In genomic region chr17:51876471-51876870, GRCm38 (mm10) we compare ENCODE assay signal across 10 mouse cellular contexts. TPM values are rescaled to one million over a fixed set of nuclear protein-coding genes. Genes with fewer than 3 reads are reported as not detected.
DNase-seq lines count a peak whose midpoint lies in the region.
"Had no signal": no experiment of that assay in that cellular context is flagged by ENCODE, and none has a peak within 500 bp of the region (broad histone marks: within the 10 kb centered on the region; RNA-seq: fewer than 3 reads in every experiment).

No protein-coding gene starts in this region.

- DNase-seq in testis, postnatal 14 days (ENCODE audit: low spot score) = peak; percentile 44
- no peak for DNase-seq in testis, postnatal 10 days (ENCODE audit: low spot score)
- peak; percentile 12 to 32 for DNase-seq in lung, postnatal 4 days
- DNase-seq in splenic B cell, adult 2 months (ENCODE audit: low read depth, low spot score) = peak; percentile 84
- DNase-seq in right cerebral cortex, postnatal 36 days (ENCODE audit: low spot score in 2 of 2) = no peak
- DNase-seq in left cerebral cortex, adult 8-10 months (ENCODE audit: low spot score in 2 of 2) = no peak
- no peak for DNase-seq in urinary bladder, postnatal 14 days (ENCODE audit: low spot score)
- DNase-seq: liver, embryonic 13.5 days; right cerebral cortex, postnatal 25 days had no signal

- H3K36me3 ChIP-seq in splenic B cell, adult 2 months (ENCODE audit: control insufficient read depth, insufficient read depth, low read length, poor library complexity, severe bottlenecking) = no peaks in the 10 kb centered on the region
- H3K36me3 ChIP-seq: liver, embryonic 13.5 days; neural tube, embryonic 13.5 days had no signal

- no peaks in the 10 kb centered on the region for H3K27me3 ChIP-seq in splenic B cell, adult 2 months (ENCODE audit: control insufficient read depth, insufficient read depth, low read length, poor library complexity, severe bottlenecking)
- H3K27me3 ChIP-seq: liver, embryonic 13.5 days; neural tube, embryonic 13.5 days had no signal

RNA-seq across cellular contexts. Expression of gene Satb1, which starts 43.4 kb away (rescaled TPM):
- 100 to 1,000 TPM; 108 to 134 (median 114) TPM for total RNA-seq in left cerebral cortex, adult 8-10 months (2022)

Comparison
In these comparisons a context has a peak if more than half of its experiments do, and no peak if none do; other contexts are left out.
1. DNase-seq: peak in testis, postnatal 14 days (single experiment), lung, postnatal 4 days (2 of 2) and splenic B cell, adult 2 months (single experiment); none in testis, postnatal 10 days (single experiment), right cerebral cortex, postnatal 36 days (0 of 2), left cerebral cortex, adult 8-10 months (0 of 2) and urinary bladder, postnatal 14 days (single experiment).